Mouse (Mus musculus) neural tube, embryonic 14.5 days (tissue): ENCODE data around the gene Lnpep. TPM values are rescaled to one million over a fixed set of nuclear protein-coding genes. Genes with fewer than 3 reads are reported as not detected.
"Not testable (repeated sequence)": the region's sequence is repeated elsewhere in the genome, so short reads cannot be mapped to it uniquely, and the experiment has no call there.

Experiments
- ATAC-seq: fragments of 200-750 bp; cut with Nextera tagmentation; 2 replicates; pipeline ENCODE4 v1.8.0; 2017; ENCODE audit warnings: low read depth, mild to moderate bottlenecking, moderate TSS enrichment, moderate library complexity
- H3K27ac ChIP-seq: fragments of 300-500 bp; sonication (generic); 2 replicates; pipeline ENCODE4 v1.5.1; 2014; ENCODE audit warnings: low read depth, mild to moderate bottlenecking, control low read depth, low read length, moderate library complexity, mixed read lengths
- H3K27me3 ChIP-seq: fragments of 300-500 bp; sonication (generic); 2 replicates; pipeline ENCODE4 v1.6.1; 2014; ENCODE audit warnings: low read length; ENCODE audit not compliant: control insufficient read depth, insufficient read depth
- H3K36me3 ChIP-seq: fragments of 300-500 bp; sonication (generic); 2 replicates; pipeline ENCODE4 v1.6.1; 2014; ENCODE audit warnings: low read length, mixed read lengths; ENCODE audit not compliant: control insufficient read depth, insufficient read depth
- H3K4me1 ChIP-seq: fragments of 300-500 bp; sonication (generic); 2 replicates; pipeline ENCODE4 v1.6.1; 2014; ENCODE audit warnings: low read length; ENCODE audit not compliant: control insufficient read depth, insufficient read depth
- H3K4me2 ChIP-seq: fragments of 300-500 bp; sonication (generic); 2 replicates; pipeline ENCODE4 v1.6.1; 2014; ENCODE audit warnings: mild to moderate bottlenecking, low read depth, low read length, control low read depth
- H3K4me3 ChIP-seq: fragments of 300-500 bp; sonication (generic); 2 replicates; pipeline ENCODE4 v1.5.1; 2014; ENCODE audit warnings: low read depth, low read length, control low read depth, mixed read lengths
- H3K9ac ChIP-seq: fragments of 300-500 bp; sonication (generic); replicated peaks from 2 replicates; pipeline ENCODE4 v1.6.1; 2014; ENCODE audit warnings: low read depth, mild to moderate bottlenecking, control low read depth, low read length, mixed read lengths
- H3K9me3 ChIP-seq: fragments of 300-500 bp; sonication (generic); 2 replicates; pipeline ENCODE4 v1.6.1; 2016; ENCODE audit warnings: low read length; ENCODE audit not compliant: control insufficient read depth
- WGBS: fragments of 180-500 bp; shearing (Covaris S2); extraction: QIAGEN DNeasy Blood & Tissue Kit; methylation state at CpG from one replicate; pipeline ENCODE4 v1.1.7; 2014; 5-methylcytosine and 5-hydroxymethylcytosine counted together
- polyA plus RNA-seq: library from polyadenylated mRNA; unstranded; fragments of >200 nt; fragmentation: Nextera tagmentation; extraction: Ambion mirVana; gene quantifications from 2 replicates; pipeline ENCODE4 v1.2.1, GENCODE M21; 2014

Lnpep gene
- polyA plus RNA-seq, 1 experiment from 2014 or later, result 17.7 TPM

DNA sequence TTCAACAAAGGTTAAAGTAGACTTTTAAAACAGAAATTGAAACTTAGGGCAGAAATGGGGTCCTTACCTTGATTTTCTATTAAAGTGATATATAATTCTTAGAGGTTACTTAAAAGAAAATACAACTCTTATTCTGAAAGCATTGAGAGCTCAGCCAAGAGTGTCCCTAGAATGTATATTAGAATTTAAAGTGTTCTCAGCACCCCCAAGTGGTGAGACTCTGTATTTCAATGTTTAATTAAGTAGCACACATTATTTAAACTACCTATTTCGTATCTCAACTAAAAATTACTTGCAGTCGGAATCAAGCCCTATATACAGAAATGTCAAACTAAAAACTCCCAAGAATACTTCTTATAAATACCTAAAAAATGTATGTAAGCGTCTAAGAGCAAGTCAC is 57.8 kb downstream of the Lnpep start:
- H3K4me2 ChIP-seq, result no peak overlapping the region
- no peak overlapping the region for H3K9ac ChIP-seq
- peak; percentile 46; the same call in 1 of the 2 replicates for ATAC-seq
- no peak overlapping the region for H3K4me3 ChIP-seq
- H3K36me3 ChIP-seq, result peaks cover 9% of the 10 kb centered on the region
- H3K27me3 ChIP-seq, result no peaks in the 10 kb centered on the region
- 54% methylated on average over 3 of the region's 3 CpGs for WGBS
- no peaks in the 10 kb centered on the region for H3K9me3 ChIP-seq
- no peaks in the 10 kb centered on the region for H3K4me1 ChIP-seq
- no peak overlapping the region for H3K27ac ChIP-seq

DNA sequence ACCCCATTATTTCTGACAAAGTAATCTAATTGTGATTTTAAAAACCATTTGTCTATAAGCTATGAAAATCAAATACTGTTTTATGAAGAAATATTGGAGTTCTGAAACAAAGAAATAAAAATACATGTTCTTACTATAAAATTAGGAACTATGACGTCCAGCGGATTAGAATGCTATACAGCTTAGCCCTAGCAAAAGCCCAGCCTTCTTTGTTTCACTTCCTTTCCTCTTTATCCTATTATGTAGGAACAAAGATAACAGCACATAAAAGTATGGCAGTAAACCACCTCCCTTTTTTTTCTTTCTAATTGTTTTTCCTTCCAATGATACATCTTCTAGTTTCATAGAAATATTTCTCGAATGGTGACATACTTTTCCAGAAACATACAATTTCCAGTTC is 75.9 kb downstream of the Lnpep start:
- H3K27me3 ChIP-seq, result no peaks in the 10 kb centered on the region
- ATAC-seq, result no peak
- no peak overlapping the region for H3K4me2 ChIP-seq
- WGBS, result 88% methylated on average over 3 of the region's 3 CpGs
- no peak overlapping the region for H3K27ac ChIP-seq
- no peak overlapping the region for H3K9ac ChIP-seq
- no peaks in the 10 kb centered on the region for H3K4me1 ChIP-seq
- no peak overlapping the region for H3K4me3 ChIP-seq
- no peaks in the 10 kb centered on the region for H3K9me3 ChIP-seq
- no peaks in the 10 kb centered on the region for H3K36me3 ChIP-seq

DNA sequence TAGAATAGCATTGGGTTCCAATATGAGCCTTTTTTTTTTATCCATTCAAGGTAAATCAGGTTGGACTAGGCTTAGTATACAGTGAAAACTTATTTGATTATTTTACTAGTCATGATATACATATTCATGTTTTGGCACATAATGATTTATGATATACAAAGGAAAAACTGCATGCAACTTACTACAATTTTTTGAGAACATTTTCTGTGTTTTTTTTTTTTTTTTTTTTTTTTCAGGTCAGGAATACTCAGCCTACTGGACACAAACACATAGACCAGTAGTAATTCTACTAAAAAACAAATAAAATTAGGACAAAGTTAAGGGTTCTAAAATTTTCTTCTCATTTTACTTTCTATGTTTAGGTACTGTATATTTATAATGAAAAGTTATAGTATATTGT is 93.5 kb downstream of the Lnpep start:
- H3K36me3 ChIP-seq, result peaks cover 13% of the 10 kb centered on the region
- no peak overlapping the region for H3K4me3 ChIP-seq
- no peaks in the 10 kb centered on the region for H3K27me3 ChIP-seq
- H3K4me1 ChIP-seq, result no peaks in the 10 kb centered on the region
- no peak overlapping the region for H3K4me2 ChIP-seq
- no peaks in the 10 kb centered on the region for H3K9me3 ChIP-seq
- H3K9ac ChIP-seq, result no peak overlapping the region
- ATAC-seq, result no peak
- no peak overlapping the region for H3K27ac ChIP-seq

DNA sequence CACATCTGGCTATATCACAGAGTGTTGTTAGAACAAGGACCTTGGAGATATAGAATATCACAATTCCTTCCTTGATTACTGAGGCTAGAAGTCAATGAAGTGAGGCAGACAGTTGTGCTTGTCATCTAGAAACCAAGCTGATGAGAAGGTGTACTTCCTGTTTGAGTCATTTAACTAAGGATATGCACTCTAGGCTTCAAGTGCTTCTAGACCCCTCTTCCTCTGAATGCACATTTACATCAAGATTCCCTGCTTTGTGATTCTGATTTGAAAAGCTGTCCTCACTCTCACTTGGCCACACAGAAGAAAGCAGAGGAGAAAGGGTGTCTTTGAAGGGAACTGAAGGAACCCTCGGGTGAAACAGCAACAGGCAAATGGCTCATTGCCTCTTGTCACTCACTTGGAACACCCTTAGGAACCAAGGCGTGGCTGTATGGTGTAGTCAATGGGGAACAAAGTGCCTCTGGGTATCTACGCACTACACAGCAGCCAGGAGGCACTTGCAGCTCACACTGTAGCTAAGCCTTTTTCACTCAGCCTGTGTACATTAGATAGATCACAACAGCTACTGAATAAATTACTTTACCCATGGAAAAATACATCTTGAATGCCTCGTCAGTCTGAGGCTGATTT is 108.3 kb downstream of the Lnpep start:
- Histone ChIP-seq H3K4me2 (no peak overlapping the region), H3K4me3 (no peak overlapping the region), H3K4me1 (no peaks in the 10 kb centered on the region), H3K27ac (no peak overlapping the region), H3K27me3 (no peaks in the 10 kb centered on the region), H3K36me3 (no peaks in the 10 kb centered on the region; the same call in 1 of the 2 replicates), H3K9ac (no peak overlapping the region), H3K9me3 (no peaks in the 10 kb centered on the region)
- 72% methylated on average over 4 of the region's 4 CpGs for WGBS
- no peak for ATAC-seq

DNA sequence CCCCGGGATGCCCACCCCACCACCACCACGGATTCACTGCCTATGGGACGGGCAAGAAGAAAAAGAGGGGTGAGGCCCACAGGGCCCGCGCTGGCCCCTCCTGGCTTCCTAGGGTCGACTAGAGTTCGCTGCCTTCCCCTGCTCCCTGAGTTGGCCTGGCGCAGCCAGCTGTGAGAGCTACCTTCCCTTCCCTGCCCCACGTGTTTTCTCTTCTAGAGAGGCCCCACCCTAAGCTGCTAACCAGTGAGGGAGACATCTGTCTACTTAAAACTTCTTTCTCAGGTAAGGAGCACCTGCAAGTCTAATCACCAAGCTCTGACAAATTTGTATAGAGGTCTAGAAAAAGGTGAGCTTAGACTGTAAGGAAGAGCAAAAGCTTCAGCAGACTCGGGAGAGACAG is 118.2 kb downstream of the Lnpep start:
- no peak overlapping the region for H3K27ac ChIP-seq
- H3K4me2 ChIP-seq, result no peak overlapping the region
- H3K9me3 ChIP-seq, result no peaks in the 10 kb centered on the region
- no peaks in the 10 kb centered on the region for H3K36me3 ChIP-seq
- no peak overlapping the region for H3K9ac ChIP-seq
- H3K4me3 ChIP-seq, result no peak overlapping the region
- ATAC-seq, result no peak
- WGBS, result 88% methylated on average over 10 of the region's 10 CpGs
- no peaks in the 10 kb centered on the region for H3K4me1 ChIP-seq
- no peaks in the 10 kb centered on the region for H3K27me3 ChIP-seq

DNA sequence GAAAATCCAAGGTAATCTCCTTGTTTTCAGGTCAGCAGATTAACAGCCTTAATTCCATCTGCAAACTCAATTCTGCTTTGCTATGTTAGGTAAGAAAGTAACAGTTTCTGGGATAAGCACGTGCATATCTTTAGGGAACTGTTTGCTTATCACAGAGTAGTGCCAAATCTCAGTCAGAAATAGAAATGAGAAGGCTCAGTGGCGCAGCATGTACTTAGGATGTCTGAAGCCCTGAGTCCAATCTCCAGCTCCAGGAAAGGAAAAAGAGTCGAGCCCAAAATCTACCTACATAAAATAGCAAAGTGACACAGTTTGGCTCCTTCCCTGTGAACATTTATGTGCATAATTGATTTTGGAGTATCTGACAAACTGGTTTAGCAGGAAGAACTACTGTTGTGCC is 125.6 kb downstream of the Lnpep start:
- Histone ChIP-seq H3K36me3 (no peaks in the 10 kb centered on the region), H3K27ac (no peak overlapping the region), H3K9ac (no peak overlapping the region), H3K9me3 (no peaks in the 10 kb centered on the region), H3K4me1 (no peaks in the 10 kb centered on the region), H3K27me3 (no peaks in the 10 kb centered on the region), H3K4me2 (no peak overlapping the region), H3K4me3 (no peak overlapping the region)
- 80% methylated on average over 3 of the region's 3 CpGs for WGBS
- ATAC-seq, result no peak

DNA sequence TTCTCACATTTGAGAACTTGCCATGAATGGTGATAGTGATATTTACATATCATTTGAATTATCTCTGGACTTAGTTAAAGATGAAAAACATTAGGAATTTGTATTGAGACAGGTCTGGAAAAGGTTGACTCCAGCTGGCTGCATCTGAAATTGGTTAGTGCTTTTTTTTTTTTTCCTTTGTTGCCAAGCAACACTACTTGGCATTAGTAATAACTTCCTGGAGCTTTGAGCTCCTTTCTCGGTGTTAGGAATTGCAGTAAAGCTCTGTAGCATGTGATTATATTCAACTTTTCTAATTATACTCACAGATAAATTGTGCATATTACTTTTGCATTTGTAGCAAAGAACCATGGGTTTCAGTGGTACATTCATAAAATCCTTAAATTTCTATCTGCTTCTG is 126.0 kb downstream of the Lnpep start:
- no peak overlapping the region for H3K4me2 ChIP-seq
- ATAC-seq, result no peak
- no peaks in the 10 kb centered on the region for H3K9me3 ChIP-seq
- H3K27me3 ChIP-seq, result no peaks in the 10 kb centered on the region
- 35% methylated on average over 1 of the region's 1 CpGs for WGBS
- no peak overlapping the region for H3K4me3 ChIP-seq
- no peak overlapping the region for H3K27ac ChIP-seq
- no peaks in the 10 kb centered on the region for H3K4me1 ChIP-seq
- H3K36me3 ChIP-seq, result no peaks in the 10 kb centered on the region
- H3K9ac ChIP-seq, result no peak overlapping the region

DNA sequence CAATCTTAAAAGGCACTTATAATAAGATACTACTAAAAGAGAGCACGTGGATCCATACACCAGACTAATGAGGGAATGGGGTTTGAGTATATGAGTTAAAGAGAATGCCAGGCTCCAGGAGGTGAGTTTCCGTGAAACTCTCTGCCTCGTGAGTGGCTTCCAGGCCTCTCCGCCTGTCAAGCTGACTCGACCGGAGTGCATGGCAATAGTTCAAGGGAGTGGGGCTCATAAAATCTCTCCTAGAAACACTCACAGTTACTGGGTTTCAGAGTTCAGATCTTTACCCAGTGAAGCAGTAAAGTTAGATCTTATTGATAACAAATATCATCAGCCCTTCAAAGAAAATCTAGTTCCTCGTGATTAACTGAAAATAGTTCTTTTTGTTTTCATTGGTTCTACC is 128.1 kb downstream of the Lnpep start:
- H3K36me3 ChIP-seq, result no peaks in the 10 kb centered on the region
- no peak overlapping the region for H3K4me2 ChIP-seq
- no peak overlapping the region for H3K4me3 ChIP-seq
- H3K27me3 ChIP-seq, result no peaks in the 10 kb centered on the region
- no peak overlapping the region for H3K9ac ChIP-seq
- WGBS, result 91% methylated on average over 7 of the region's 7 CpGs
- H3K27ac ChIP-seq, result no peak overlapping the region
- ATAC-seq, result no peak
- no peaks in the 10 kb centered on the region for H3K9me3 ChIP-seq
- no peaks in the 10 kb centered on the region for H3K4me1 ChIP-seq

DNA sequence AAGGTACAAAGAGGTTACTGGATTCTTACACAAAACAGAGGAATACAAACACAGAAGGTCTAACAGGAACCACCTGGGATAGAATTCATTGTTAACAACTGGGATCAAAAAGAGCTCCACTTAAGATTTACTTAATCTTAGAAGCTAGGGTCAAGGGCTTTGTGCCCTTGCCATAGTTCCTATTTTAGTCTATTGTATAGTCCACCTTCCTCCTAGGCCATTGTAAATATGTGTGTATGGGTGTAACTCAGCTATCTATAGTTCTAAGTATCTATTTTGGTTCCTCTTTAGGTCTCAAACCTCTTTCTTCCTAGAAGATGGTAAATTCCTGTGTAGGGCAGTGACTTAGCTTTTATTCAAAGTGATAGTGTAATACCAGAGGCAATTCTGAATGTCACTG is 128.6 kb downstream of the Lnpep start:
- not testable (repeated sequence) for ATAC-seq

More for the DNA sequence above, 128.6 kb downstream of the Lnpep start:
- H3K9ac ChIP-seq, H3K27me3 ChIP-seq, H3K27ac ChIP-seq, H3K4me3 ChIP-seq, H3K36me3 ChIP-seq, H3K9me3 ChIP-seq, H3K4me2 ChIP-seq, H3K4me1 ChIP-seq: not testable (repeated sequence)
